Mouse (Mus musculus) adrenal gland, postnatal 10 days (tissue): ENCODE measurements around the gene Cttnbp2. TPM values are rescaled to one million over a fixed set of nuclear protein-coding genes. Genes with fewer than 3 reads are reported as not detected.

ENCODE experiments used
- DNase-seq: peaks from one replicate; pipeline ENCODE4 v3.0.0; 2021; ENCODE audit warnings: mixed read lengths
- long read RNA-seq, 2 experiments: library from polyadenylated mRNA; stranded (forward); transcript quantifications; one replicate each; pipeline ENCODE4 v2.0.0; 2021
- total RNA-seq, 2 experiments: library from RNA; stranded (reverse); gene quantifications; 2 replicates each; pipeline ENCODE4 v1.2.3; 2021

Cttnbp2 gene
- total RNA-seq: 10 to 100 TPM; 40.4 to 54.0 TPM
- long read RNA-seq, experiment 1, full-length matches to known transcripts: 5 of 21 reads
- long read RNA-seq, experiment 1, partial matches to known transcripts: 11 of 21 reads
- long read RNA-seq, experiment 1, other reads (novel, unspliced or antisense): 5 of 21 reads
- long read RNA-seq, experiment 2, full-length matches to known transcripts: 10 of 20 reads
- long read RNA-seq, experiment 2, partial matches to known transcripts: 1 of 20 reads
- long read RNA-seq, experiment 2, other reads (novel, unspliced or antisense): 9 of 20 reads

GRCm38 (mm10) chr6:18514480-18515352 lies at the start of gene Cttnbp2:
TSS of gene Cttnbp2 (minus strand) at chr6:18514843.
- DNase-seq: peak; percentile 87

GRCm38 (mm10) chr6:18559019-18559418 lies 44.4 kb upstream of the Cttnbp2 start:
- DNase-seq: no peak

- DNase-seq: no peak
Measured at GRCm38 (mm10) chr6:18547516-18548465, 33.1 kb upstream of the Cttnbp2 start.

GRCm38 (mm10) chr6:18543878-18544277 lies 29.2 kb upstream of the Cttnbp2 start:
- DNase-seq: no peak

GRCm38 (mm10) chr6:18540396-18540795 lies 25.8 kb upstream of the Cttnbp2 start:
- no peak for DNase-seq

- DNase-seq: no peak
Measured at GRCm38 (mm10) chr6:18530394-18530793, 15.8 kb upstream of the Cttnbp2 start.

- DNase-seq: no peak
Measured at GRCm38 (mm10) chr6:18517626-18518025, 3.0 kb upstream of the Cttnbp2 start.

GRCm38 (mm10) chr6:18513611-18514473 lies 801 bp downstream of the Cttnbp2 start:
- peak; percentile 38 for DNase-seq

- DNase-seq: no peak
Measured at GRCm38 (mm10) chr6:18511886-18512285, 2.8 kb downstream of the Cttnbp2 start.

- DNase-seq: no peak
Measured at GRCm38 (mm10) chr6:18508036-18508435, 6.6 kb downstream of the Cttnbp2 start.

- no peak for DNase-seq
Measured at GRCm38 (mm10) chr6:18499833-18500232, 14.8 kb downstream of the Cttnbp2 start.

- DNase-seq: no peak
Measured at GRCm38 (mm10) chr6:18492977-18493376, 21.7 kb downstream of the Cttnbp2 start.

- no peak for DNase-seq
Measured at GRCm38 (mm10) chr6:18492248-18492901, 22.3 kb downstream of the Cttnbp2 start.

GRCm38 (mm10) chr6:18485087-18485486 lies 29.6 kb downstream of the Cttnbp2 start:
- no peak for DNase-seq

- DNase-seq: no peak
Measured at GRCm38 (mm10) chr6:18484061-18484460, 30.6 kb downstream of the Cttnbp2 start.

- no peak for DNase-seq
Measured at GRCm38 (mm10) chr6:18482546-18482945, 32.1 kb downstream of the Cttnbp2 start.

- DNase-seq: peak; percentile 54
Measured at GRCm38 (mm10) chr6:18481781-18482180, 32.9 kb downstream of the Cttnbp2 start.

- DNase-seq: no peak
Measured at GRCm38 (mm10) chr6:18477313-18477930, 37.2 kb downstream of the Cttnbp2 start.

- DNase-seq: no peak
Measured at GRCm38 (mm10) chr6:18474983-18475382, 39.7 kb downstream of the Cttnbp2 start.

GRCm38 (mm10) chr6:18474541-18474940 lies 40.1 kb downstream of the Cttnbp2 start:
- DNase-seq: no peak
